Mouse (Mus musculus): ENCODE data around the gene C1ql3. TPM values are rescaled to one million over a fixed set of nuclear protein-coding genes. Genes with fewer than 3 reads are reported as not detected.

Gene C1ql3
- polyA plus RNA-seq, 1 experiment, result not detected

DNA sequence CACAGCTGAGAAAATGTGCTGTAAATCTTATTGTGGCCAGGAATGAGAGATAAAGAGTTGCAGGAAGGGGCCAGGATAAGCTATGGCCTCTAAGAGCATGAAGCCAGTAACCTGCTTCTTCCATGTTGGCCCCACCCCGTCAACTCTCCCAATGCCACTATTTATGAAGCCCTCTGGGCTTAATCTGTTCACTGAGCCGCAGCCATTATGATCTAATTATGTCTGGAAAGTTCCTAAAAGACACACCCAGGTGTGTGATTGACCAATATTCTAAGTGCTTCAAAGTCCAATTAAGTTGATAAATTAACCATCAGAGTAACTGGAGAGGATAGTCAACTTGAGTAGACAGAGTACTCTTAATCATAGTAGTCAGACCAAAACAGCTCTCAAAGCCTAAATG lies 37.9 kb downstream of the C1ql3 start:
- Histone ChIP-seq H3K27ac (ENCODE audit: insufficient read depth, low read depth, low read length) (no peak overlapping the region), H3K4me1 (ENCODE audit: control insufficient read depth, insufficient read depth, low read length) (no peaks in the 10 kb centered on the region), H3K4me3 (ENCODE audit: insufficient read depth, low read depth, low read length) (no peak overlapping the region)
- WGBS, result 97% methylated on average over 2 of the region's 2 CpGs
- no peak for TF ChIP-seq POLR2A (IDR thresholded peaks at IDR 0.05; ENCODE audit: insufficient read depth, low read depth, low read length)
- TF ChIP-seq CTCF (IDR thresholded peaks at IDR 0.05; ENCODE audit: insufficient read depth, low read depth, low read length), result no peak

DNA sequence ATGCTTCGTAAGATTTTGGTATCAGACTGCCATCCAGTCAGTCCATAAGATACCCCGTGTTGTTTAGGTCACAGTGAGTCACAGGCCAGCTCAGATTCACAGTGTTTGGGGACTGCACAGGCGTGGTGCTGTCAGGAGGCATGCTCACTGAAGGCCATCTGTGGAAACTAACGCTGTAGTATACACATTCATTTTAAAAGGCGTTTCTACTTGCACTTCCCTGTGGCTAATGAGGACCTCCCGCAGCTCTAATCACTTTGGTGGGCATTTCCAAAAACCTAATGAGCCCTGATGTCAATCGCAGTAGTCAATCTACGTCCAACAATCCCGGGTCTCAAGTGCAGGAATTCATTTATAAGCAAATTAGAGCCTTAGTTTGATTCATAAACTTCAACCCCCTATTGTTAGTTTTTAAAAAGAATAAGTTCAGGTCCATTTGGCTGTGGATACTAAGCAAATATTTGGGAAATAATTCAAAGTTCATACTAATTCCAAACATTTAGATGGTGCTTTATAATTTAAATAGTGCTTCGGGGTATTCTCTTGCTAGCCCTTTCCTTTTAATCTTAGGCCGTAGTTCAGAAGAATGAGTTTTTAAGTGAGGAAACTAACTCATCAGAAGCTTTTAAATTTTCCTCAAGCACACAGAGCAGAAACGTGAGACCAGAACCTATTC lies 41.4 kb downstream of the C1ql3 start:
- no peak for TF ChIP-seq CTCF (IDR thresholded peaks at IDR 0.05; ENCODE audit: insufficient read depth, low read depth, low read length)
- Histone ChIP-seq H3K27ac (ENCODE audit: insufficient read depth, low read depth, low read length) (no peak overlapping the region), H3K4me3 (ENCODE audit: insufficient read depth, low read depth, low read length) (no peak overlapping the region), H3K4me1 (ENCODE audit: control insufficient read depth, insufficient read depth, low read length) (no peaks in the 10 kb centered on the region)
- WGBS, result 43% methylated on average over 12 of the region's 12 CpGs

DNA sequence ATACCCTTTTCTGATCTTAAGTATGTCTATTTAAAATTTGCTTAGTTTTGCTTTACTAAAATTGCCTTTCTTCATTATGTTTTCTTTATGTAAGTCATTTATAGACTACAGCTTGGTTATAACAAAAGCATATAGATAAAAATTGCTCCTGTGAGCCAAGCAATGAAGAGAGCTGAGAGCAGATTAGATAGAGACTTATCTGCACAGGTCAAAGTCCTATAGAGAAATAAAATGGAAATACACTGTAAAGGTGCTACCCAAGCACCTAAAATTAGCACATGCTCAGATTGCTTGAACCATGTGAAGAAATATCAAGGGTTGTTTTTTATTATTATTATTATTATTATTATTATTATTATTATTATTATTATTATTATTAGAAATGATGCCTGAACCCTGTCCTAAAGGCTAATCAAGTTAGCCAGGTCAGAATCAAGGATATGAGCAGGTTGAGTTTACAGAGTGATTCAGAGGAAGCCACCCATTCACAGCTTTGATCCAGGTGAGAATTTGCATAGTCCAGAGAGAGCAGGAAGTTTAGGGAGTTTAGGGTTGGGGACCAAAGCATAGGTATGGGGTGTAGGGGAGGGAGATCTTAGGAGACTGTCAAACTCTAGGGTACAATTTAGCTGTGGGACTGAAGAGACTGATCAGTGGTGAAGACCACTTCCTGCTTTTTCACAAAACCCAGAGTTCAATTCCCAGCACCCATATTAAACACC lies 54.7 kb downstream of the C1ql3 start:
- Histone ChIP-seq H3K4me3 (ENCODE audit: insufficient read depth, low read depth, low read length) (no peak overlapping the region), H3K27ac (ENCODE audit: insufficient read depth, low read depth, low read length) (no peak overlapping the region), H3K4me1 (ENCODE audit: control insufficient read depth, insufficient read depth, low read length) (no peaks in the 10 kb centered on the region)
- no peak for TF ChIP-seq CTCF (IDR thresholded peaks at IDR 0.05; ENCODE audit: insufficient read depth, low read depth, low read length)
- TF ChIP-seq POLR2A (IDR thresholded peaks at IDR 0.05; ENCODE audit: insufficient read depth, low read depth, low read length), result no peak

Other genes starting within 250 kb of the C1ql3 start
- gene Pter, start 87.8 kb downstream of the C1ql3 start, polyA plus RNA-seq (2012; ENCODE audit: insufficient read depth, insufficient read length, low replicate concordance, missing spikeins), result not detected in 2 replicates